Mouse (Mus musculus): ENCODE results near the gene Ablim1.

Ablim1 gene

GRCm38 (mm10) chr19:57255157-57255556 is 59.6 kb downstream of the Ablim1 start:
- DNase-seq: no peak

DNA sequence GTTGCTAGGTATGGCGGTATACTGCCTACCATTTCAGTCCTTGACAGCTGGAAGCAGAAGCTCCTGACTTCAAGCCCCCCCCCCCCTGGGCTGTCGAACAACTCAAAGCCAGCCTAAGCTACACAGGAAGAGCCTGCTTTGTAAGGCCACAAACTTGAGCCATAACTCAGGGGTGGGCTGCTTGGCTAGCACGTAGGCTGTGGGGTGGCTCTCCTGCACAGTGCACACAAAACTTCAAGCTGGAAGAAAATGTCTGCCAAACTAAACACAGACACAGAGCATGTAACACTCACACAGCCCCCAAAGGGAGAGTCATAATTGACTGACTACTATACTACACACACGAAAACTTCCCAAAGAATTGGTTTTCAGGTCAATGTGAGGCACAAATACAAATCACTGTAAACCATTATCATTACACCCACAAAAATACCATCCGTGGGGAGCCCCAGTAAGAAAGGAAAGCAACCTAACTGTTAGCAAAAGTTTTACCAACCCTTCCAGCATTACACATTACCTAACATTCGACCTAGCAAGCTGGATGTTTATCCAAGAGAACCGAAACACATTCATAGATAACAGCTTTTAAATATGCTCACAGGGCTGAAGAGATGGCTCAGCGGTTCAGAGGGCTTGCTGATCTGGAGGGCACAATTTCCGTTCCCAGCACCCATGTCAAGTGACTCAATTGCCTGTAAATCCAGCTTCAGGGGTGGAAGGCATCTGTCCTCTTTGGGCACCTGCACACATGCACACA is 61.8 kb downstream of the Ablim1 start:
- no peak for DNase-seq

DNA sequence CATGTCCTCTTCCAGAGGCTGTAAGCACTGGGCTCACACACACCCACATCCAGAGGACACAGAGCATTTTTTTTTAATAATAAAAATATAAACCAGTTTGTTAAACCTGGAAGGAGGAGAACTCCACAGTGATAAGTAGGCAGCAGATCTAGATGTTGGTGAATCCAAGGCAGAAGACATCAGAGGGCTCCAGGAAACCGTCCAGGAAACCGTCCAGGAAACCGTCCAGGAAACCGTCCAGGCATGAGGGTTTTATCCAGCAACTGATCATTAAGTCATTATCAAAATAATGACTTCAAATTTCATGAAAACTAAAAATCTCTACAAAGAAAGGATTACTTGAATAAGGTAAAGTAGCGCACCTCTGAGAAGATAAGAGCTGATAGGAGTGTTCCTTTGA is 65.9 kb downstream of the Ablim1 start:
- DNase-seq: no peak

DNA sequence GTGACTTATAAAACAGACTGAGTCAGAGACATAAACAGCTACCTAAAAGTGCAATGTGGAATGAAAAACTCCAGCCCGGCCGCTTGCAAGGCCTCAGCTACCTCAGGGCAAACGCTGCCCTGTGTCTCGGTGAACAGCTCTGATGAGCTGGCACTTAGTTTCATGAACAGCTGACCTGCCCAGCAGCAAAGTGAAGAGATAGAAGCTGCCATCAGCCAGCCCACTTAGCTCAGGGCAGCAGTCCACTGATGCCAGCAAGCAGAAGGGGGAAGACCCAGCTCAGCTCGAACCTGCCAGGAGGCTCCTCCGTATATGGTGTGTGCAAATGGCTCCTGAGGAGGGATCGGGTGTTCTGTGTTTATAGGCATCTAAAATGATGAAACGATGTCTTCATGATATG is 67.5 kb downstream of the Ablim1 start:
- DNase-seq: peak; percentile 72 to 80

DNA sequence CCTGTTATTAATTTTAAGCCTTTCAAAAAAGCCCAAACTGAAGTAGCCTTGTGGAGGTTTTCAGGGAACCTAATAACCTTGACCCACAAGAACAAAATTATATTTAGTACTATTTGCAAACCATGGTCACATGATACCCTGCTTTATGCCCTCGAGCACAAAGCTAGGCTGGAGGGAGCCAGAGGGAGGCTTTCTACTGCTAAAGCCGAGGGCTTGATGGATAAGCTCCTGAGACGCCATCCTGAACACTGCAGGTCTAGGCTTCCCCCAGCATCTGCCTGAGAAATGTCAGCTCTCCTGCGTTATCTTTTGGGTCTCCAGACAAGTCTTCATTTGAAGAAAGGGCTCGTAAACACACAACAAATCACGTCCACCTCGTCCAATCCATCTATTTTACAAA is 70.4 kb downstream of the Ablim1 start:
- no peak for DNase-seq

- peak in 1 of 2 experiments; percentile 52 for DNase-seq
Observed at GRCm38 (mm10) chr19:57243606-57244005, 71.1 kb downstream of the Ablim1 start.

GRCm38 (mm10) chr19:57243191-57243590 is 71.5 kb downstream of the Ablim1 start:
- no peak for DNase-seq

- DNase-seq: peak; percentile 59 to 63
Observed at GRCm38 (mm10) chr19:57241363-57242192, 73.1 kb downstream of the Ablim1 start.

DNA sequence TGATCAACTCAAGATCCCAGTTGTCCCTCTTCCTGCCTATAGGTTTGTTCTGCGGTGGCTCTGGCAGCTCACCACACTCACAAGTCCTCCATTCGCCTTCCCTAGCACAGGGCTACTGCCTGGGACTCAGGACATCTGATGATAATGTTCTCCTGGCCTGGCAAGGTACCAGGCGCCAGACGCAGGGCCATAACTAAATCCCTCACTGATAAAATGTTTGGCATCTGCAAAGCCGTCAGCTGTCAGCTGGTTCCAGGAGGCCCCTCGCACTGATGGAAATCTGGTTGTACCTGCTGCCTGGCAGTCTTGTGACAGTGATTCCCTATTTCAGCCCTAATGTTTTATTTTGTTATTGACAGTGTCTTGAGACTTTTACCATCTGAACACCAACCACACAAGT is 74.5 kb downstream of the Ablim1 start:
- DNase-seq: peak; percentile 51 to 61

DNA sequence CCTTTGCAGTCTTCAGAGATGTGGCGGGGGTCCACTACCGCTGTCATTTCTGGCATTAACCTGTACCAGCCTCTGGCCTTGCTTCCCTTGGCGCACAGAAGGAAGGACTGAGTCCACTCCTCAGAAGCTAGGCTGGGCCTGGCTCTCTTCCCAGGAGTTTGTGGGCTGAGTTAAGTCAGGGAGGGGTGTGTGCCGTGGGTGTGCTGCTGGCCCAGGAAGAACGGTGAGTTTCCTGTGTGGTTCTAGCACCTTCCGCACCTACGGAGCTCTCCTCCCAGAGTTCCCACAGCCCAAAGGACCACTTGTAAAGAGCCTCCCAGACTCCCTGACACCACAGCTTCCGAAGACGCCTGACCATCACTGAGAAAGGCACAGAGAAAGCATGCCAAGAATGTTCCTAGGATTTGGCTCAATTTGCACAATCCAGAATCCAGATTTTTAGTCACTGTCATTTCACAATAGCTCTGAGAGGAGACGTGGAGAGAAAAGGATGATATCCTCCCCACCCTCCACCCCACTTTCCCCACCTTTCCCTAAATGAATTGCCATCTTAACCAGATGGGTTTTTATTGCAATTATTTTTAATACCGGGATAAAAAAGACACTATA is 75.4 kb downstream of the Ablim1 start:
- DNase-seq: peak; percentile 88

DNA sequence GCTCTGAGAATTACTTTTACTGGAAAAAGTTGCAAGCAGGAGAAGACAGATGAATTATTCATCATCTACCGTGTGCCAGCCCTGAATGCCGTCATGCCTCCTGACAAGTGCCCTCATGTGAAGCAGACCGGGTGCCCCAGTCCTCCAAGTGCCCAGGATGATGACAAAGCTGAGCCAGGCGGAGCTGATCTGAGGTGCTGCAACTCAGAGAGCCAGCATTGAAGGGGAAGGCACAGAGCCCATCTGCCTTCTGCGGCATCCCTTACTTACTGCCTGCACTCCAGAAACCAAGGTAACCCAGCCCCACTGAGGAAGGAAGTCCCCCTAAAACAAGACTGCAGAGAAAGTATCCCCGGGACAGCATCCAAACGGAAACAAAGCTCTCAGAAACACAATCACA is 76.3 kb downstream of the Ablim1 start:
- peak; percentile 80 to 87 for DNase-seq

DNA sequence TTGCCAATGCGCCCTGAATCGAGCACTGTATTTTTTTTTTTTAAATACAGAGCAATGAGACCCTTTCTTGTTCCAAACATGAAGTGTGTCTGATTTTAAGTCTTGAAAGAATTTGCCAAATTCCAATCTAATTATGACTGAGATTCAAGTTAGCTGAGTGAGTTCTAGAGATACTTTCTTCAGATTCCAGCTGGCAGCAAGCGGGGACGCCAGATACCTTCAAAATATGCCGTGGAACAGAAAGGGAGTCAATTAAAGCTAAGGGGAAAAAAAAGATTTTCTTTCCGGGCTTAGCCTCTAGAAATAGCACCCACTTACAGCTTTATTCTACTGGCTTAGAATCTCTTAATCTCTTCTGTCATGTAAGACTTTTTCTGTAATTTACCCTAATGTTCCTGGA is 77.2 kb downstream of the Ablim1 start:
- DNase-seq: no peak

GRCm38 (mm10) chr19:57236647-57237046 is 78.1 kb downstream of the Ablim1 start:
- DNase-seq: peak; percentile 72 to 78

DNA sequence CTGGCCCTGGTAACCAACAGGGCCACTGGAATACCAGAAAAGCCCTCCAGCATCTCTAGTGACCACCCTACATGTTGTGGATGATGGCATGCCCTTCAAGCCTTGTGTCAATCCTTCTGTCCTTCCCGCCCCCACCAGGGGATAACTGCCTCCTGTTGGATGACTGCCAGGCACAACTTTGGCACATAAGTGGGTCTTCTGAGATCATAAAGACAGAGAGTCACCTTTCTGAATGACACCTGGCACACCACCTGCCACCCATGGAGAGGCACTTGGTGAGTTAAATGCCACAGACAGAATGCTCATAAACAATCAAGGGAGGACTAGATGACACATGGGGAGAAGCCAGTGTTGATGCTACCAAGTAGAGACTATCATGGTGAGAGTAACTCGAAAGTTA is 78.8 kb downstream of the Ablim1 start:
- peak; percentile 67 to 74 for DNase-seq

GRCm38 (mm10) chr19:57230996-57231395 is 83.7 kb downstream of the Ablim1 start:
- DNase-seq: no peak

GRCm38 (mm10) chr19:57229161-57229560 is 85.6 kb downstream of the Ablim1 start:
- DNase-seq: no peak

DNA sequence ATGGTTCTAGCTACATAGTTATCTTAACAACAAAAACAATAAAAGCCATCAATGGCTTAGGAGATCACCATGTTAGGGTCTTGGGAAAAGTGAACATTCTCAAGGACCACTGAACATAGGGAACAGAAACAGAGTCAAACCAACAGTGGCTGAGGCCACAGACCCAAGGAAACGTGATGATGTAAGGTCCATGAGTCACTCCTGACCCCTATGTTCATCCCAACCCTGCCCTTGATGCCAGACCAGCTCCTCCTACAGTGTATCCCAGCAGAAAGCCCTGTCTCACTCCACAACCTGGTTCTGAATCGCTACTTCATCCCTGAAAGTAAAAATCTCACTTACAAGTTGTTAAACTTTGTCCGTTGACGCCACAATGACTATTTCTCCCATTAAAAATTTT is 86.1 kb downstream of the Ablim1 start:
- no peak for DNase-seq

DNA sequence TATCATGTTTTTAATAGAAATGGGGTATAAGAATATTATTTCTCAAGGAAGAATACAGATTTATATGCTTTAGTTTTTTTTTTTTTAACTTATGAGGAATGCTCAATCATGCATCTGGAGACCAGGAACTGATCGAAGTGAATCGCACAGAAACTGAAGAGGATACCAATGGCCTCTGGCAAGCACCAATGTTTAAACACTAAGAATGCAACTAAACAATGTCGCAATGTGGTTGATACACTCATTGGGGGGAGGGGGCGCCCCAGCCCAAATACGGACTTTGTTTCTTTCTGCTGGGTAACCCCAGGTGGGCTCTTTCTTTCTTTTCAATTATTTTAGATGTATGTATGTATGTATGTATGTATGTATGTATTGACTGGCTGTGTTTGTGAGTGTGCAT is 90.3 kb downstream of the Ablim1 start:
- DNase-seq: no peak

DNA sequence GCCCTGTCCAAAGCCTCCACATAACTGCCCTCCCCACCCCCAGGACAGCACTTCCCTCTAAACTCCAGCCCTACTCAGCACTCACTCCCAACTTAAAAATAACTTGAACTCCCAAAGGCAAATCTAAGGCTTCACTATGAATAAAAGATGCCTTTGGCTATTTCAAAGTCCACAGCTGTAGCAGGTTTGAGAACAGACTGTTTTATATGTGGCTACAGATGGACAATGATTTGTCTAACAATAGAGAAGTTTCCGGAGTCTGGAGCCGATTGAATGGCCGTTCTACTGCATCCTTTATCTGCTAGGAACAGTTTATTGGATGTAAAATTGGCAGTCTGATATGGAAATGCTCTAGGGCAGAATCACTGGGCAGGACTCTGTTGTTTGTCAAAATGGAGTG is 91.0 kb downstream of the Ablim1 start:
- no peak for DNase-seq

DNA sequence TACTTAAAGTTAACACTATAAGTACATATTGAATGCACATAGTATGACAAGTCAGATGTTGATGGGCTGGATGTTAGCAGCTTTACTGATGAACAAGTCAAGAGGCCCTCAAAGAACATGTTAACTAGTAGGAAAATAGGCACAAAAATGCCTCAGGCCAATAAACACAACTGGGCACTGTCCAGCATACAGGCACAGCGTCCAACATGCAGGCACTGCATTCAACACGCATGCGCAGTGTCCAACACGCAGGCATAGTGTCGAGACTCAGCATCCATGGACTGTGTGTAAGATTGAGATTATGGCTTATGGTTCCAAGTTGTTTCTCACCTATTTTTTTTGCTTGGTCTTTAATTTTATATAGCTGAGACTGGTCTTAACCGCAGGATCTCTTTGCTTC is 92.1 kb downstream of the Ablim1 start:
- DNase-seq: no peak

DNA sequence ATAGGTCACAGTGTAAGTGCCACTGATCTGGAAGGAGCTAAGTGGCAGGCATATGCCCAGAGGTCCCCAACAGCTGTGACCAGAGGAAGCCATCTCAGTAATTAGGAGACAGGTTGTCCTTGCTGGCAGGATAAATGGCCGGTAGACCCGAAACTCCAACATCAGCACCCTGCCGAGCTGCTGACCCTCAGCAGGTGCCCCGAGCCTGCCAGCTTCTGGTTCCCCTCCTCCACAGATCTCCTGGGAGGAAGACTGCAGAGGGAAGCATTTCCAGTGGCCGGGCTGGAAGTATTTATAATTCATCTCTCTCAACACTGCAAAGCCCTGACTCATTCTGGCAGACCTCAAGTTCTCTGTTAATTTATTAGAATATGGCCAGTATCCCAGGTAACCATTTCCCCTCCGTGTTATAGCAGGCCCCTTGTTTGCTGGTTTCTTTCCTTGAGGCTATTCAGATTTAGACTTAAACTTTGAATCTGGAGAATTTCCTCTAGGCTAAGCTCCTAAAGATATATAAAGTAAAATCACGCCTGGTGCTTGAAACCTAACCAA is 93.0 kb downstream of the Ablim1 start:
- no peak for DNase-seq

- DNase-seq: no peak
Observed at GRCm38 (mm10) chr19:57219758-57220157, 95.0 kb downstream of the Ablim1 start.

DNA sequence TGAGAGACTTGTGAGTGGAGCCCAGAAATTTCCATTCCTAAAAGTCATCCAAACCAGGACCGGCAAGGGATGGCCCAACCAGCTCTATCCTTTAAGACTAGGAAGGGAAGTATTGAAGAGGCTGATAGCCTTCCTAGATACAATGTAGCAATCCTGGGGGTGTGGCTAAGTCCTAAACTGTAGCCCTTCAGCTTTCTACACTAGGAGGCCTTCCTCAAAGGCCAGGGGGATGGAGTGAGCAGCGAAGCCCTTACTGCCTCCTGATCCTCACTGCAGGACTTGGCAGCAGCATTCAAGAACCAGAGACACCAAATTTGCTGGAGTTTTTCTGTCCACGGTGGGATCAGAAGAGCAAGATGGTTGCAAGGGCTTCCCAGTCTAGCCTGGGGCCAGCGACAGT is 97.6 kb downstream of the Ablim1 start:
- no peak for DNase-seq

GRCm38 (mm10) chr19:57215527-57215926 is 99.2 kb downstream of the Ablim1 start:
- no peak for DNase-seq

Data from cerebellum, adult 18-20 months (tissue).